Mouse (Mus musculus) layer of hippocampus, adult 11-12 months (tissue): ENCODE measurements at regions not wholly inside any gene's neighbourhood (a gene's known extent, or its start where the extent isn't known, plus 50 kb on each side); places are given as distances from the start of the nearest gene placed in this dataset.

Experiments used
- DNase-seq: peaks from one replicate; pipeline ENCODE4 v3.0.0; 2022; ENCODE audit warnings: low spot score

DNA sequence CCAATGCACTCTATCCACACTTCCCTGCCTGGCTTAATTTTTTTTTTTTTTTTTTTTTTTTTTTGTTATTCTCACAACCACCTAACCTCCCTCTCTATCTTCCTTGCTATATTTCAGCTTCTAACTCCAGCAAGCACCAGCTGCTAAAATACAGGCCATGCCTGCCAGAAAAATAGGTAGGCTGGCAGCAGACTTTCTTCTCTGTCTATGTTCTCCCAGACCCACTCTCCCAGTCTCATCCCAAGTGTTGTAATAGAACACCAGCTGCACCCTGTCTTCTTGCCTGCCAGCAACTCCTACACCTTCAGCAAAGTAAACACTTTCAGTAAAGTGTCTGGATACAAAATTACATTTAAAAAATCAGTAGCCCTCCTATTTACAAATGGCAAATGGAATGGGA lies 1041.8 kb downstream of the Pcdh19 start:
- peak; percentile 49 for DNase-seq

DNA sequence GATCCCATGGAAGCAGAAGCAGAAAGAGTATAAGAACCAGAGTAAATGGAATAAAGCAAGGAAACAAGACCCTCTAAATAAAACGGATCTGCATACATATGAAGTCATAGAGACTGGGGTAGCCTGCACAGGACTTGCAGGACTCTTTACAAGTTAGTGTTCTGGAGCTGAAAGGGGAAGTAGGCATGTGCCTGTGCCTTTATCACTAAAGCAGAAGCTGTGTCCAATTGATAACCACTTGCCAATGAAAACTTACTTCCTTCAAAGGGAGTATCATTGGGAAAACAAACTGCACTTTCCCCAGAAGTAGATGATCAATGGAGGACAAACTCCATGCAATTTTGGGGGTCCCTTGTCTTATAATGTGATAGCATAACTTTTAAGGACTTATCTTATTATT lies 1091.9 kb downstream of the Pcdh19 start:
- DNase-seq = no peak

DNA sequence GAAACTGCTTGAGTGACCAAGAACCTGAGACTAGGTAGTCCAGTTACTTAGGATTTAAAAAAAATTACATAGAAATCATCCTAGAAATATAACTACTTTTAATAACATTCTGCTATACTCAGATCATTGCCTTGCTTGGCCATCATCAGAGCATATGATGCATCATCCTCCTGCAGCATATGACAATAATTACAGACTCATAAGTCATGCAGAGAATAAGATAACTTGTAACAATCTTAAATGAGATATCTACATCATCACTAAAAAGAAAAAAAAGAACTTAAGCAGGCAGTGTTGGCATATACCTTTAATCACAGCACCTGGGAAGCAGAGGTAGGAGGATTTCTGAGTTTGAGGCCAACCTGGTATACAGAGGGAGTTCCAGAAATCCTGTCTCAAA lies 1092.4 kb downstream of the Pcdh19 start:
- DNase-seq = no peak

DNA sequence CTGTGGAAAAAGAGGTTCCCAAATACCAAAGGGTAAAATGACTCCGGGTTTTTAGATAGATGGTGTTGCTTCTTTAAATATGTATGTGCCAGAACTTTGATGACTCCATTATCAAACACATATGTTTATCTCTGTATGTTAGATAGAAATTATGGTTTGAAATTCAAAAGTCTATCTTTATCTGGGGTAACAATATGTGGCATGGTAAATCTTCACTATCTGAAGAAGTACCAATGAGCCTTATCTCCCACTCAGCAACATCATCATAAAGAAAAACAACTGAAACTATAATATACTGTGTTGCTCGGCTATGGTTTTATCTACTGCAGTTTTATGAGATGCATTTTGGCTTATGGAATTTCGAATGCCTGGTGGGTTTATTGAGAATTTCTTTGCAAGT lies 1114.7 kb downstream of the Pcdh19 start:
- DNase-seq = no peak
